Mouse (Mus musculus): ENCODE data around the gene Gpsm1. TPM values are rescaled to one million over a fixed set of nuclear protein-coding genes. Genes with fewer than 3 reads are reported as not detected.

Gene Gpsm1
- total and polyA plus RNA-seq, 2 experiments from 2014 or later: 155 to 330 TPM

DNA sequence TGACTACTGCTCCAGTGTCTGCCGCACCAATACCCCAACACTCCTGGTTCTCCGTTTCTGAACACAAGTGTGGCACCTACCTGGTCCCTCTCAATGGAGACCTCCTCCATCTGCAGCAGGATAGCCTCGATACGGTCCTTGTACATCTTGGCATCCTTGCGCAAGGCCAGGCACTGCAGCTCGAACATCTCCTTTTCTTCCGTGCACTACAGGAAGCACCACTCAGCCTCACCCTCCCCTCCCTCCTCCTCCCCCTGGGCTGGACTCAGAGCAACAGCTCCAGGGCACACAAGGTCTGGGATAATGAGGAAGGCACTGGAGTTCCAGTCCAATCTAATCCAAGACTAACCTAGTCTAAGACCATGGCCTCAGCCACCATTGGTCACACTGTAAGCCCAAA, 41.4 kb downstream of the Gpsm1 start:
- H3K27me3 ChIP-seq (ENCODE audit: insufficient read depth, low read length): no peaks in the 10 kb centered on the region
- no peak for TF ChIP-seq CTCF (IDR thresholded peaks at IDR 0.05; ENCODE audit: low read depth)
- no peak overlapping the region for H3K27ac ChIP-seq
- no peak overlapping the region for H3K4me3 ChIP-seq (ENCODE audit: low read length)
- no peak for DNase-seq (ENCODE audit: low spot score)
- H3K4me1 ChIP-seq (ENCODE audit: insufficient read depth, low read length): peaks cover 13% of the 10 kb centered on the region
- WGBS: 80% methylated on average over 7 of the region's 7 CpGs
- no peaks in the 10 kb centered on the region for H3K9me3 ChIP-seq (ENCODE audit: low read length)
- H3K36me3 ChIP-seq (ENCODE audit: insufficient read depth, low read length): no peaks in the 10 kb centered on the region
- no peak overlapping the region for H3K9ac ChIP-seq (replicated peaks; ENCODE audit: low read length)
- ATAC-seq: no peak
- H3K4me2 ChIP-seq (ENCODE audit: low read depth, low read length): no peak overlapping the region

DNA sequence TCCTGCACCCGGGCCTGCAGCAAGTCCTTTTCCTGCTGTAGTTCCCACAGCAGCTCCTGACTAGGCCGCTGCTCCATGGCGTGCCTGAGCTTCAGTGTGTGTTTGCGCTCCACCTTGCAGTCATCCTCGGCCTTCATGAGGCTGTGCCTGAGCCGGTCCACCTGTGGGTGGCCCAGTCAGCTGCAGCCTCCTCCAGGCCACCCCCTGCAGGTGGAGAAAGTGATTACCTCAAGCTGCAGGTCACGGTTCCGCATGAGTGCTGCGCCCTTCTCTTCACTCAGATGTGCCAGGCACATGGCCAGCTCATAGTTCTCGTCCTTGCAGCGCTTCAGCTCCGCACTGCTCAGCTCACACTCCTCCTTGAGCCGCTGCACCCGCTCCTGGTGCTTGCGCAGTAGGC, 42.2 kb downstream of the Gpsm1 start:
- Histone ChIP-seq H3K9me3 (ENCODE audit: low read length) (no peaks in the 10 kb centered on the region), H3K27me3 (ENCODE audit: insufficient read depth, low read length) (no peaks in the 10 kb centered on the region), H3K27ac (no peak overlapping the region), H3K9ac (replicated peaks; ENCODE audit: low read length) (no peak overlapping the region), H3K4me1 (ENCODE audit: insufficient read depth, low read length) (peaks cover 13% of the 10 kb centered on the region), H3K4me2 (ENCODE audit: low read depth, low read length) (no peak overlapping the region), H3K4me3 (ENCODE audit: low read length) (no peak overlapping the region), H3K36me3 (ENCODE audit: insufficient read depth, low read length) (no peaks in the 10 kb centered on the region)
- TF ChIP-seq CTCF (IDR thresholded peaks at IDR 0.05; ENCODE audit: low read depth): peak; percentile 40
- WGBS: 48% methylated on average over 15 of the region's 15 CpGs
- ATAC-seq: no peak
- DNase-seq (ENCODE audit: low spot score): no peak

DNA sequence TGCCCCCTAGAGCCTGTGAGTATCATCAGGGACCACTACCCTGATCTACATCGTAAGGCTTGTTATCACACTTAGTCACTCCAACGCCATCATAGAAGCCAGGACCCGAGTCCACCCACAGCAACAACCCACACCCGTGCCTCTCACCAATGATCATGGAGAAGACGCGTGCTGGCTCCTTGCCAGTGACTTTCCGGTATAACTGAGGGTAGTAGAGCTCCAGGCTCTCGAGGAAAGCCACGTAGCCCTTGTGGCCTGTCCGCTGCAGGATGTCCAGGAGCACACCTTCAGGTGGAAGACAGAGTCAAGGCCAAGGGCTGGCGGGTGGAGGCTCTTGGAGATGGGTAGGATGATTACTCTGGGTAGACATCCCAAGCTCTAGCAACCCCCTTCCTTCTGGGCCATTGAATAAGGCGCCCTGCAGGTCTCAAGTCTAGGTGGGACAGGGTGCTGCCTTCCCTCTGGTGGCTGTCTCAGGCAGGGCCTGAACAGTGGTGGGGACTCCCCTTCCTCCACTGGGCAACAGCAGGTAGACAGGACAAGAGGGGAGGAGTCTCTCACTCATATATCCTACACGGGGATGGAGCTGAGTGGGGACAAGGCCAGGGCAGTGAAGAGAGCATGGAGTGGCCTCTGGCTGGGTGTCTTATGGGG, 43.5 kb downstream of the Gpsm1 start:
- H3K9ac ChIP-seq (replicated peaks; ENCODE audit: low read length): no peak overlapping the region
- no peak overlapping the region for H3K4me2 ChIP-seq (ENCODE audit: low read depth, low read length)
- no peak for DNase-seq (ENCODE audit: low spot score)
- TF ChIP-seq CTCF (IDR thresholded peaks at IDR 0.05; ENCODE audit: low read depth): no peak
- no peak for ATAC-seq
- no peak overlapping the region for H3K4me3 ChIP-seq (ENCODE audit: low read length)
- WGBS: 87% methylated on average over 13 of the region's 13 CpGs
- H3K27ac ChIP-seq: no peak overlapping the region
- no peaks in the 10 kb centered on the region for H3K9me3 ChIP-seq (ENCODE audit: low read length)
- H3K4me1 ChIP-seq (ENCODE audit: insufficient read depth, low read length): peaks cover under 1% of the 10 kb centered on the region; the same call in 1 of the 2 replicates
- no peaks in the 10 kb centered on the region for H3K27me3 ChIP-seq (ENCODE audit: insufficient read depth, low read length)
- no peaks in the 10 kb centered on the region for H3K36me3 ChIP-seq (ENCODE audit: insufficient read depth, low read length)

DNA sequence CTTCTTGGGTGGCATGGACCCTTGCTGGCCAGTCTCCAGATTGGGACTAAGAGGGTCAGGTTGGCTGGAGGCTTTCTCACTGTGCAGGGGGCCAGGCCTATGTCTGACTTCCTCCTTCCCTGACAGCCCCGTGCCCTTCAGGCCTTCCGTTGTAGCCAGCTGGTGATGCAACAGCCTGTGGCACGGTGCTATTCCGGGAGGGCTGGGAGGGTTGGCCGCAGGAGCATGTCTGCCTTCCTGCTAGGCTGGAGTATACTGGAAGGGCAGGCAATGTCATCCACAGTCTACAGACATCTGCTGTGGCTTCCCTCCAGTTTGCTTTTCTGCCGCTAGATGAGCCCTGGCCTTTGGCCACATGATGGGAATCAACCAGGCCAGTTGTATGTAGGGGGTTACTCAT, 44.7 kb downstream of the Gpsm1 start:
- no peaks in the 10 kb centered on the region for H3K27me3 ChIP-seq (ENCODE audit: insufficient read depth, low read length)
- peak overlapping the region; percentile 37; the same call in 1 of the 2 replicates for H3K27ac ChIP-seq
- peaks cover 2% of the 10 kb centered on the region; the same call in 1 of the 2 replicates for H3K36me3 ChIP-seq (ENCODE audit: insufficient read depth, low read length)
- 57% methylated on average over 6 of the region's 6 CpGs for WGBS
- ATAC-seq: peak; percentile 63
- no peak for TF ChIP-seq CTCF (IDR thresholded peaks at IDR 0.05; ENCODE audit: low read depth)
- H3K4me2 ChIP-seq (ENCODE audit: low read depth, low read length): no peak overlapping the region
- DNase-seq (ENCODE audit: low spot score): peak; percentile 37
- no peak overlapping the region for H3K4me3 ChIP-seq (ENCODE audit: low read length)
- no peak overlapping the region for H3K9ac ChIP-seq (replicated peaks; ENCODE audit: low read length)
- no peaks in the 10 kb centered on the region for H3K4me1 ChIP-seq (ENCODE audit: insufficient read depth, low read length)
- H3K9me3 ChIP-seq (ENCODE audit: low read length): no peaks in the 10 kb centered on the region

DNA sequence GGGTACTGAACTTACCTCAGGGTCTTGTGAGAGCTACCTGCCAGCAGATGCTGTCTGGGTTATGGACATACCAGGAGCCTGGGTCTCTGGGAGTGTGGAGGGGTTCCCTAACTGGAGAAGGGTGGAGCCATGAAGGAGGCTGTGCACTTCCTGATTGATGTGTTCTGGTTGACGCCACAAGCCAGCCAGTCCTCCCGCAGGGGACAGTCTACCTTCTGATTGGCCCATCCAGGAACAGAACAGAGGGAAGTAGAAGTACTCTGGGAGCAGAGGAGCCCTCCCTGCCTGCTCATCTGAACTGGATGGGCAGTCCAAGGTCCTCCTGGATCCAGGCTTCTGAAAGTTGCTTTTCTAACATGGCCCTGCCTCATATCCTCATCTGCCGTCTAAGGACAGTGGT, 45.5 kb downstream of the Gpsm1 start, which contains the start of gene Card9:
TSS of gene Card9 (minus strand) at position 147 of the 400 bp plus-strand sequence.
- Histone ChIP-seq H3K27me3 (ENCODE audit: insufficient read depth, low read length) (no peaks in the 10 kb centered on the region), H3K9ac (replicated peaks; ENCODE audit: low read length) (no peak within 1 kb of the TSS), H3K4me1 (ENCODE audit: insufficient read depth, low read length) (no peaks in the 10 kb centered on the region), H3K9me3 (ENCODE audit: low read length) (no peaks in the 10 kb centered on the region), H3K36me3 (ENCODE audit: insufficient read depth, low read length) (peaks cover 9% of the 10 kb centered on the region; the same call in 1 of the 2 replicates), H3K4me2 (ENCODE audit: low read depth, low read length) (no peak within 1 kb of the TSS), H3K27ac (peak within 1 kb of the TSS; percentile 37; the same call in 1 of the 2 replicates), H3K4me3 (ENCODE audit: low read length) (no peak within 1 kb of the TSS)
- ATAC-seq (no peak), DNase-seq (ENCODE audit: low spot score) (no peak)
- WGBS: 57% methylated on average over 3 of the region's 3 CpGs
- TF ChIP-seq CTCF (IDR thresholded peaks at IDR 0.05; ENCODE audit: low read depth): no peak

DNA sequence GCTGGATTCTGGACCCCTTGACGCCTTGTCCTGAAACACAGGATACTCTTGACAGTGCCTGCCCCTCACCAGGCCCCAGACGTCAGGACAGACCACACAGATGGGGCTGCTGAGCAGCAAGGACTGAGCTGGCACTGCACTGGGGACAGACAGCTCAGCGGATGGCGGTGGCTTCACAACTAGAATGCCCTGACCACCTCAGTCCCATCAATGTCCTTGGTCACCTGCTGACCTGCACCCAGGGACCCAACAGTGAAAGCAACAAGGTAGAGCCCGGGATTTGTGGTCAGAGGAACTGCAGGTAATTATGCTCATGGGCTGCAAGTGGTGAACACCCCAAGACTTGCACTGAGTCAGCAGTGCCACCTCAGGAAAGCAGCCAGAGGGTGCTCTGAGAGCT, 47.7 kb downstream of the Gpsm1 start:
- no peak for TF ChIP-seq CTCF (IDR thresholded peaks at IDR 0.05; ENCODE audit: low read depth)
- Histone ChIP-seq H3K4me3 (ENCODE audit: low read length) (no peak overlapping the region), H3K27me3 (ENCODE audit: insufficient read depth, low read length) (no peaks in the 10 kb centered on the region), H3K9me3 (ENCODE audit: low read length) (no peaks in the 10 kb centered on the region), H3K27ac (no peak overlapping the region), H3K4me2 (ENCODE audit: low read depth, low read length) (no peak overlapping the region), H3K4me1 (ENCODE audit: insufficient read depth, low read length) (no peaks in the 10 kb centered on the region), H3K9ac (replicated peaks; ENCODE audit: low read length) (no peak overlapping the region), H3K36me3 (ENCODE audit: insufficient read depth, low read length) (peaks cover 28% of the 10 kb centered on the region)
- 84% methylated on average over 5 of the region's 5 CpGs for WGBS
- DNase-seq (ENCODE audit: low spot score): no peak
- no peak for ATAC-seq

DNA sequence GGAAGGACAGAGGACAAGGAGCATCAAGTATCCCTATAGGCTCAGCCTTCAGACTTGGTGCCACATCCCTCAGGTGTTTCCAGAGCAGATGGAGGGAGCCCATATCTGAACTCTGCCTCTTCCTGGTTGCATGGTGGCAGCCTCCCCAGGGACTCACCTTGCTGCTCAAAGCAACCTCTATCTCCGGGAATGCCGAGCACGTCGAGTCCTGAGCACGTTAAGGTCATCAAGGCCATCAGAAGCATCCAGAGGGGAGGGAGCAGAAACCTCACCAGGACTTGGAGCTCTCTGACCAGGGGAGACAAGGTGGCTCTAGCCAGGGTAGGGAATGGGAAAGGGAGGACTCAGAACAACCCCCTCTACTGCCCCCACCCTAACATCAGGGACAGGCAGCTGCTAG, 48.2 kb downstream of the Gpsm1 start:
- Histone ChIP-seq H3K9ac (replicated peaks; ENCODE audit: low read length) (no peak overlapping the region), H3K36me3 (ENCODE audit: insufficient read depth, low read length) (peaks cover 32% of the 10 kb centered on the region), H3K27ac (no peak overlapping the region), H3K27me3 (ENCODE audit: insufficient read depth, low read length) (no peaks in the 10 kb centered on the region), H3K9me3 (ENCODE audit: low read length) (no peaks in the 10 kb centered on the region), H3K4me2 (ENCODE audit: low read depth, low read length) (no peak overlapping the region), H3K4me1 (ENCODE audit: insufficient read depth, low read length) (no peaks in the 10 kb centered on the region), H3K4me3 (ENCODE audit: low read length) (no peak overlapping the region)
- TF ChIP-seq CTCF (IDR thresholded peaks at IDR 0.05; ENCODE audit: low read depth): no peak
- ATAC-seq (no peak), DNase-seq (ENCODE audit: low spot score) (no peak)
- WGBS: 84% methylated on average over 5 of the region's 5 CpGs
